In the genomic region with DNA sequence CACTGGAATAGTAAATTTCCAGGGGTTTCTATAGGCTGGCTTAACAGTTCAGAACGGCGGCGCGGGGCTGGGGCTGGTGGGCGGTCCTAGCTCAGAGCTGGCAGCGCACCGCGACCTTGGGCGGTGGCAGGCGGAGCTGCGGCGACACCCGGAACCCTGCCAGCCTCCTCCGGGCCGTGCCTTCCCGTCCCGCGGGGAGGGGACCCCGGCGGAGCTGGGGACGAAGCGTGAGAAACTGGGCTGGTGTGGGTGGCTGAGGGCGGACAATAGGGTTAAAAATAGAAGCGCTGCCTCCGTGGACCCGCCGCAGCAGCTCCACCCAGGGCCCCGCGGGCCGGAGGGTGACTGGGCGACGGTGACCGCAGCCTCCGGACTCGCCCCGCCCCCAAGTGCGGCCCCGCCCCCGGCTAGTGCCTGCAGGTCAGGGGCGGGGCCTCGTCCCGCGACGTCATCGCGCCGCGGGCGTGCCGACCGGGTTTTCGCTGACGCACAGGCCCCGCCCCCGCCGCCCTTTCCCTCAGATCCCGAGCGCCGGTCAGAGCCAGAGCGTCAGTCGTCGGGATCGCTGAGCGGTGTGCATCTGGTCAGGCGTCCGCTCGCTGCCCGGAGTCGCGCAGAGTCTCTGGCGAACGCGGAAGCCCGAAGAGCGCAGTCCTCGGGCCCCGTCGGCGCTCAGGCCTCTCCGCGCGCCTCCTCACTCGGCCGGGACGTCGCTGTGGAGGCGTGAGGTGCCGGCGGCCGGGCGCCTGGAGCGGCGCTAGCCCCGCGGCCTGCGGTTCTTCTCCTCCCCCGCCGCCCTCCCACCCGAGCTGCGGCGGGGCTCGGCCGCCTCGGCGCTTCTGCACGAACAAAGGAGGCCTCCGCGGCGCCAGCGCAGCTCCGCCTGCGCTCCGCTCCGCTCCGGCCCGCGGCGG, we compare ENCODE assay signal across 7 mouse cellular contexts. TPM values are rescaled to one million over a fixed set of nuclear protein-coding genes. Genes with fewer than 3 reads are reported as not detected.
DNase-seq lines count a peak whose midpoint lies in the region; ATAC-seq lines count a peak whose summit lies in the region.

A gene (plus strand): TSS at position 538 of the 914 bp plus-strand sequence.

- no peaks in the 10 kb centered on the region; the same call in 1 of the 2 replicates for H3K36me3 ChIP-seq in embryonic facial prominence, embryonic 11.5 days (replicated peaks; ENCODE audit: control insufficient read depth, insufficient read depth, low read depth, low read length)
- peaks cover 2% of the 10 kb centered on the region; the same call in 1 of the 2 replicates for H3K36me3 ChIP-seq in limb, embryonic 11.5 days (ENCODE audit: control insufficient read depth, insufficient read depth, low read length)
- H3K36me3 ChIP-seq in midbrain, embryonic 14.5 days (ENCODE audit: control insufficient read depth, insufficient read depth, low read length): peaks cover 6% of the 10 kb centered on the region

- H3K9ac ChIP-seq in embryonic facial prominence, embryonic 11.5 days (replicated peaks; ENCODE audit: low read length): peak within 1 kb of the TSS; percentile 95
- peak within 1 kb of the TSS; percentile 99 for H3K9ac ChIP-seq in limb, embryonic 11.5 days (ENCODE audit: low read length)
- peak within 1 kb of the TSS; percentile 100 for H3K9ac ChIP-seq in midbrain, embryonic 14.5 days (replicated peaks; ENCODE audit: low read length)

- no peaks in the 10 kb centered on the region for H3K9me3 ChIP-seq in embryonic facial prominence, embryonic 11.5 days (replicated peaks; ENCODE audit: control insufficient read depth, low read length)
- H3K9me3 ChIP-seq in limb, embryonic 11.5 days (ENCODE audit: control insufficient read depth, low read length): no peaks in the 10 kb centered on the region
- no peaks in the 10 kb centered on the region for H3K9me3 ChIP-seq in midbrain, embryonic 14.5 days (ENCODE audit: control insufficient read depth, low read length)

- ATAC-seq in embryonic facial prominence, embryonic 11.5 days (replicated peaks; ENCODE audit: insufficient number of reproducible peaks, low FRiP score, low TSS enrichment, low read depth): peak; percentile 96
- ATAC-seq in limb, embryonic 11.5 days (ENCODE audit: insufficient number of reproducible peaks, low FRiP score, low TSS enrichment, low read depth): peak; percentile 97
- peak; percentile 94 for ATAC-seq in midbrain, embryonic 14.5 days (ENCODE audit: low FRiP score, low TSS enrichment)

- H3K4me2 ChIP-seq in embryonic facial prominence, embryonic 11.5 days (ENCODE audit: low read depth, low read length): peak within 1 kb of the TSS; percentile 49
- peak within 1 kb of the TSS; percentile 73 for H3K4me2 ChIP-seq in limb, embryonic 11.5 days (ENCODE audit: low read depth, severe bottlenecking)
- peak within 1 kb of the TSS; percentile 68 for H3K4me2 ChIP-seq in midbrain, embryonic 14.5 days (ENCODE audit: low read length)

- H3K4me3 ChIP-seq in embryonic facial prominence, embryonic 11.5 days (ENCODE audit: low read depth, low read length): peak within 1 kb of the TSS; percentile 64
- peak within 1 kb of the TSS; percentile 74 for H3K4me3 ChIP-seq in limb, embryonic 11.5 days (ENCODE audit: low read depth, low read length)
- H3K4me3 ChIP-seq in midbrain, embryonic 14.5 days (replicated peaks; ENCODE audit: low read depth, low read length): peak within 1 kb of the TSS; percentile 93

- H3K27ac ChIP-seq in embryonic facial prominence, embryonic 11.5 days (replicated peaks; ENCODE audit: low read depth, low read length): peak within 1 kb of the TSS; percentile 100
- peak within 1 kb of the TSS; percentile 100 for H3K27ac ChIP-seq in limb, embryonic 11.5 days (replicated peaks; ENCODE audit: low read depth, low read length)
- peak within 1 kb of the TSS; percentile 100 for H3K27ac ChIP-seq in midbrain, embryonic 14.5 days (replicated peaks; ENCODE audit: low read depth, low read length)

- peak; percentile 100 for DNase-seq in adrenal gland, postnatal 14 days
- peak; percentile 97 for DNase-seq in embryonic facial prominence, embryonic 11.5 days (ENCODE audit: low spot score)
- peak; percentile 100 for DNase-seq in heart, adult 11 months
- DNase-seq in kidney, adult 18-20 months: peak; percentile 100
- DNase-seq in limb, embryonic 11.5 days (ENCODE audit: low spot score): peak; percentile 98
- peak; percentile 99 for DNase-seq in midbrain, embryonic 14.5 days
- peak; percentile 98 to 100 for DNase-seq in spleen, adult 18-20 months

- no peaks in the 10 kb centered on the region for H3K27me3 ChIP-seq in embryonic facial prominence, embryonic 11.5 days (ENCODE audit: control insufficient read depth, insufficient read depth, low read length)
- no peaks in the 10 kb centered on the region for H3K27me3 ChIP-seq in limb, embryonic 11.5 days (ENCODE audit: control insufficient read depth, insufficient read depth, low read length)
- no peaks in the 10 kb centered on the region for H3K27me3 ChIP-seq in midbrain, embryonic 14.5 days (ENCODE audit: control insufficient read depth, insufficient read depth, low read length)

- WGBS in embryonic facial prominence, embryonic 11.5 days: 0% methylated on average over 63 of the region's 118 CpGs
- under 1% methylated on average over 117 of the region's 118 CpGs for WGBS in limb, embryonic 11.5 days
- under 1% methylated on average over 110 of the region's 118 CpGs for WGBS in midbrain, embryonic 14.5 days

- no peaks in the 10 kb centered on the region for H3K4me1 ChIP-seq in embryonic facial prominence, embryonic 11.5 days (ENCODE audit: control insufficient read depth, insufficient read depth, low read length)
- no peaks in the 10 kb centered on the region for H3K4me1 ChIP-seq in limb, embryonic 11.5 days (ENCODE audit: control insufficient read depth, insufficient read depth, low read length)
- peaks cover 18% of the 10 kb centered on the region for H3K4me1 ChIP-seq in midbrain, embryonic 14.5 days (ENCODE audit: control insufficient read depth, insufficient read depth, low read length)

RNA-seq across cellular contexts. Expression of the gene that starts here (rescaled TPM):
- 210 and 226 TPM in 2 replicates for total RNA-seq in adrenal gland, postnatal 14 days (2021)
- 155 and 167 TPM in 2 replicates for polyA plus RNA-seq in embryonic facial prominence, embryonic 11.5 days (2014; fragmentation: Nextera tagmentation; extraction: Ambion mirVana)
- 119 and 128 TPM in 2 replicates for polyA plus RNA-seq in limb, embryonic 11.5 days (2014; fragmentation: Nextera tagmentation; extraction: Ambion mirVana)
- 199 and 225 TPM in 2 replicates for polyA plus RNA-seq in midbrain, embryonic 14.5 days (2014; fragmentation: Nextera tagmentation; extraction: Ambion mirVana)

Comparison
In these comparisons a context has a peak if more than half of its experiments do, and no peak if none do; other contexts are left out.
1. Peak in every context shown above with its lines: DNase-seq, ATAC-seq, H3K4me3 ChIP-seq and H3K27ac ChIP-seq.